Mouse (Mus musculus): ENCODE data around the gene Dpp4. TPM values are rescaled to one million over a fixed set of nuclear protein-coding genes. Genes with fewer than 3 reads are reported as not detected.

Dpp4 gene
- polyA plus RNA-seq, 1 experiment = 10.1 TPM

DNA sequence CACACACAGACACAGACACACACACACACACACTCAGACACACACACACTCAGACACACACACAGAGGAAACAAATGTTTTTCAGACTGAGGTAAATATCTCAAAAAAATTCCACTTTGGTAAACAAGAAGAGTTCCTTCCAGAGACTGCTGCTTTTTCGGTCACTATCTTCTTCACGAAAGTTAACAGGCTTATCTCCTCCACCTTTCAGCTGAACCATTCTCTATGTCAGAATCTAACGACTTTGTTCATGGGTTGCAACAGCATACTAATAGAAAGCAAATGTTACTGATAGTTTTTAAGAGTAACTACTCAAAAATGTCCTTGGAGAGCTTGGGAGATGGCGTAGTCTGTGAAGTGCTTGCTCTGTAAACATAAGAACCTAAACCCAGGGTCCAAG is 124.5 kb downstream of the Dpp4 start:
- WGBS = 81% methylated on average over 4 of the region's 4 CpGs
- no peak for DNase-seq (ENCODE audit: low read depth in 1 of 2, low spot score in 2 of 2)
- no peak overlapping the region for H3K27ac ChIP-seq (ENCODE audit: insufficient read depth, low read length)
- no peak overlapping the region for H3K4me3 ChIP-seq (ENCODE audit: extremely low read depth, insufficient read depth, insufficient read length)
- TF ChIP-seq POLR2A (IDR thresholded peaks at IDR 0.05; ENCODE audit: low read depth, low read length) = no peak
- TF ChIP-seq CTCF (IDR thresholded peaks at IDR 0.05; ENCODE audit: extremely low read depth, insufficient read depth, insufficient read length, insufficient replicate concordance) = no peak
- no peaks in the 10 kb centered on the region for H3K27me3 ChIP-seq (ENCODE audit: control insufficient read depth, insufficient read depth, low read length)
- no peaks in the 10 kb centered on the region for H3K4me1 ChIP-seq (ENCODE audit: control insufficient read depth, insufficient read depth, insufficient read length)
- H3K36me3 ChIP-seq (ENCODE audit: control insufficient read depth, insufficient read depth, low read length) = no peaks in the 10 kb centered on the region

DNA sequence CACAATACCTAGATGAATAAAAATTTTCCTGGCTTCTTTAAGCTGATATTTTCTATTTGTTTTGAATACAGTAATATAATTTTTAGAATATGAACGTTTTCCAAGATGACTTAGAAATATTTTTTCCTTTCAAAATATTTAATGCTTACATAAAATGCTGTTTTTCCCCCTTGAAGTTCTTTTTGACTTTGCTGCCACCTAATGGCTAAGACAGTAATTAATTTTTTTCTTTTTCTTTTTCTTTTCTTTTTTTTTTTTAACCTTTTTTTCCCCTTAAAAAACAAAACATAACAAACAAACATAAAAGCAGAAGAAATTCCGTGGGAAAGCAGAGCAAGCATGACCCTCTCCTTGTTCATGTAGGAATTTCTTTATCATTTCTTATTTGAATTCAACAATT is 126.2 kb downstream of the Dpp4 start:
- WGBS = 2% methylated on average over 2 of the region's 2 CpGs
- Histone ChIP-seq H3K36me3 (ENCODE audit: control insufficient read depth, insufficient read depth, low read length) (no peaks in the 10 kb centered on the region), H3K27me3 (ENCODE audit: control insufficient read depth, insufficient read depth, low read length) (no peaks in the 10 kb centered on the region), H3K27ac (ENCODE audit: insufficient read depth, low read length) (no peak overlapping the region), H3K4me1 (ENCODE audit: control insufficient read depth, insufficient read depth, insufficient read length) (no peaks in the 10 kb centered on the region), H3K4me3 (ENCODE audit: extremely low read depth, insufficient read depth, insufficient read length) (no peak overlapping the region)
- no peak for TF ChIP-seq CTCF (IDR thresholded peaks at IDR 0.05; ENCODE audit: extremely low read depth, insufficient read depth, insufficient read length, insufficient replicate concordance)
- no peak for TF ChIP-seq POLR2A (IDR thresholded peaks at IDR 0.05; ENCODE audit: low read depth, low read length)
- no peak for DNase-seq (ENCODE audit: low read depth in 1 of 2, low spot score in 2 of 2)

DNA sequence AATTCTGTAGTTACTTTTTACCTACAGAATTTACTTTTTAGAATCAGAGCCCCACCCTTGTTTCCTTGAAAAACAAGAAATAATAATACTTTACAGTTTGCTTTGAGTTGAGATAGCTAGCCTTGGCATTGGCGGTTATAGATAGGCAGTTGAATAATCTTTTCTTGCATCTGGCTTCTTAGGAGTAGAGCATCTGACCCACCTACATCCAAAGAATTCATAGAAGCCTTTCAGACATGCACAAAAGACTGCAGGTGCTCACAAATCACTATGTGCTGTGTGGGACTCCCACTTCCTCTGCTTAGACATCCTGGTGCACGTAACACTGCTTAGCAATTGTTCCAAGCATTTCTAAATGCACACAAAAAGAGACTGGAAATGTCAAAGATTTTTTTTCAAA is 127.0 kb downstream of the Dpp4 start:
- Histone ChIP-seq H3K27ac (ENCODE audit: insufficient read depth, low read length) (no peak overlapping the region), H3K4me3 (ENCODE audit: extremely low read depth, insufficient read depth, insufficient read length) (no peak overlapping the region), H3K27me3 (ENCODE audit: control insufficient read depth, insufficient read depth, low read length) (no peaks in the 10 kb centered on the region), H3K36me3 (ENCODE audit: control insufficient read depth, insufficient read depth, low read length) (no peaks in the 10 kb centered on the region), H3K4me1 (ENCODE audit: control insufficient read depth, insufficient read depth, insufficient read length) (no peaks in the 10 kb centered on the region)
- DNase-seq (ENCODE audit: low read depth in 1 of 2, low spot score in 2 of 2) = no peak
- 77% methylated on average over 2 of the region's 2 CpGs for WGBS
- TF ChIP-seq POLR2A (IDR thresholded peaks at IDR 0.05; ENCODE audit: low read depth, low read length) (no peak), CTCF (IDR thresholded peaks at IDR 0.05; ENCODE audit: extremely low read depth, insufficient read depth, insufficient read length, insufficient replicate concordance) (no peak)

Other genes starting within 250 kb of the Dpp4 start
- gene Gcg, start 71.4 kb upstream of the Dpp4 start, polyA plus RNA-seq (2012; rRNA removed) = 0.21 TPM in 1 of 2 replicates, not detected in the other
- 0.23 and 0.26 TPM in 2 replicates for gene Fap, start 161.8 kb upstream of the Dpp4 start, polyA plus RNA-seq (2012; rRNA removed)
- 4.0 and 4.8 TPM in 2 replicates for gene Ifih1, start 234.0 kb upstream of the Dpp4 start, polyA plus RNA-seq (2012; rRNA removed)